Mouse (Mus musculus): Measurements from ENCODE around the gene Nrxn3.

DNA sequence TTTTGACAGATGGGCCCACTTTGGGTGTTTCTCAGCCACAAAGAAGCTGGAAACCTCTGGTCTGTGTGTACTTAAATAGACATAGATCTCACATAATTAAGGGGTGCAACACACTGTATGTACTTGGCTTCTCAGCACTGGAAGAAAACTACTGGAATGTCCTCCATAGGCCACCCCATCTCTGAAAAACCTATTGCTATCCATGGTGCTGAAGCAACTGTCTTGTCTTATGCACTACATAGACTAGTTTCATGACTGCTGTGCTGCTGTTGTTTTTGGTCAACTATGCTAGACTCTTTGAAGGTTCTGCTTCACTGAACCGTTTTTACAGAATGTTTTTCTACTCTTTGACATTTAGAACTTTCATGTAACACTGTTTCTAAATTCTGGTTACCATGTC is 519.8 kb downstream of the Nrxn3 start:
- no peak for TF ChIP-seq CTCF (IDR thresholded peaks at IDR 0.05; ENCODE audit: extremely low read depth, insufficient read length, insufficient replicate concordance, low read depth, low read length)
- TF ChIP-seq POLR2A (IDR thresholded peaks at IDR 0.05; ENCODE audit: low read depth, low read length) = no peak
